Mouse (Mus musculus): Measurements from ENCODE around the gene Frzb.
"Not testable (repeated sequence)": the region's sequence is repeated elsewhere in the genome, so short reads cannot be mapped to it uniquely, and the experiment has no call there.

Gene Frzb

DNA sequence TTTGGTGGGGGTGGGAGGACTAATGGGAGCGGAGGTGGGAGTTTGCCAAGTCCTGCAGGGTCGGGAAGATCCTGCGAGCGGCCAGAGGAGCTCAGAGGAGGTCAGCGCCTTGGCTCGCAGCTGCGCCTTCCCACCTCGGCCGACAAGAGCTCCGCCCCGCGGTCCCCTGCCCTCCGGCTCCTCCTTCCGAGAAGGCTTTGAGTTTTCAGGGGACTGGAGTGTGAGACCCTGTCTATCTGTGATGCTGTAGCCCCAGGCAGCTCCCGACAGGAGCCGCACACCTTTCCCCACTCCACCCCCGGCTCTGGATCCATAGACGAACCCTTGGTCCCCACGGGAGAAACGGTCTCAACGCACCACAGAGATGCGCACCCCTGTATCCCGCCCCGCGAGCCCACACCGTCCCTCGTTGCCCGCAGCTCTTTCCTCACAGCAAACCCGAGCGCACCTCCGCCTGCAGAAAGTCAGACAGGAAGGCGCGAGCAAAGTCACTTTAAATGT is at the start of gene Frzb:
Gene Frzb (minus strand): TSS at position 335 of the 501 bp plus-strand sequence.
- DNase-seq: peak; percentile 79

DNA sequence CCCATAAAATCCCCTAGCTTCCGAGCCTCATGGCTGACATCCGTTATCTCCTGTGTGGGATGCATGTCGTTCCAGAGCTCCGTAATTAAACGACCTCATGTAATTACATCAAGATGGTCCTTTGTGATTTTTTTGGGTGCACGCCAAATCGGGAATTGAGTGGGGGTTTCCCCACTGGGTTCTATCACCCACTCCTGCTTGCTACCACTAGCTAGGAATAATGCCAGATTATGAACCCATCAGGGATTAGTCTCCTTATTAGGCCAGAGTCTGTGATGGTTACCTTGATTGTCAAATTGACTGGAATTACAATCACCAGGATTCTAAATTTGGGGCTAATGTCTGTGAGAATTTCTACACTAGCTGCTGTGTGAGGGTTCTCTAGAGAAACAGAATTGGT is 47.9 kb upstream of the Frzb start:
- DNase-seq: not testable (repeated sequence)

DNA sequence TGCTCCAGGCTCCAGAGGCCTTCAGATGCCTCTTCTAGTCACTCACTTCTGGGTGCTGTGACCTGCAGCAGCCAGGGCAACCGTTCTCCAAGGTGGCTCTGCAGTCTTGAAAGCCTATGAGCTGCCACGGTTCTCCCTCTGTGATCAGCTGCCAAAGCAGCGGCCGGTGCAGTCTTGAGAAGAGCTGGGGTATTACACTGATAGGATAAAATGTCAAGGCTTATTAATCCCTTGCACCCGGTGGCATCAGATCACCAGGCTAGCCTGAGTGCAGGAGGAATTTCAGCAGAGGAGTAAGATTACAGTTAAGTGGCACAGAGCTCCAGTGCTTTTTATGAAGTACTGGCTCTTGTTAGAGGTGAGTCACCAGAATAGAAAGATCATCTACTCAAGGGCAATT is 39.4 kb upstream of the Frzb start:
- no peak for DNase-seq

DNA sequence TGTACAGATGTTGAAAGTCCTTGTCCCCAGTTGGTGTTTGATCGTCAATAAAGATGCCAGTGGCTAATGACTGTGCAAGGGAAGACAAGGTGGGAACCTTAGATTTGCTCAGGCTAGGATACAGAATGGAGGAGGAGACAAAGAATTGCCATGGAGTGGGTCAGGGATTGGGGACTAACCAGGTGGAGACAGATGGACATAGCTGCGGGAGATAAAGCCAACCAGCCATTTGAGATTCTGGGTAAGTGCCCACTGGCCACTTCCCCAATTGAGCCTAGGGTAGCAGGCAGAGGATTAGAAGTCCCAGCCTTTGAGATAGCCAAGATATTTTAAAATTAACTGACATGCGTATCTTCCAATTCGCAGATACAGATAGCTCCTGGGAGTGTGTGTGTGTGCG is 37.5 kb upstream of the Frzb start:
- DNase-seq: peak; percentile 71 to 81

DNA sequence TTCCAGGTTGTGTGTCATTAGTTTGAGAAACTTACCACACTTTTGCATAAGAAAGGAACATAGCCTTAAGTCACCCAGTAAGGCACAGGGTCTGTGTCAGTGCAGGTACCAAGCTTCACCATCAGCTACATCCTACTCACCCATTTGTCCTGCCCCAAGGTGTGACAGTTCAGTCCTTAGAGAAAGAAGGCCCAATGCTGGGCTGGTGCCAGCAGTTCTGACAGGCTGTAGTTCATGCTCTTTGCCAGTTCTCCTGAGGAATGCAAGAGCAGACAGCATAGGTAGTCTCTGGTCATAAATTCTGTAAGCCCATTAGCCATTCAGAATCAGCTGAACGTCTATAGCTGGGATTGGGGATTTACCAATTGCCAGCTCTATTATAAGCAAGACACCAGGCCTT is 28.4 kb upstream of the Frzb start:
- no peak for DNase-seq

DNA sequence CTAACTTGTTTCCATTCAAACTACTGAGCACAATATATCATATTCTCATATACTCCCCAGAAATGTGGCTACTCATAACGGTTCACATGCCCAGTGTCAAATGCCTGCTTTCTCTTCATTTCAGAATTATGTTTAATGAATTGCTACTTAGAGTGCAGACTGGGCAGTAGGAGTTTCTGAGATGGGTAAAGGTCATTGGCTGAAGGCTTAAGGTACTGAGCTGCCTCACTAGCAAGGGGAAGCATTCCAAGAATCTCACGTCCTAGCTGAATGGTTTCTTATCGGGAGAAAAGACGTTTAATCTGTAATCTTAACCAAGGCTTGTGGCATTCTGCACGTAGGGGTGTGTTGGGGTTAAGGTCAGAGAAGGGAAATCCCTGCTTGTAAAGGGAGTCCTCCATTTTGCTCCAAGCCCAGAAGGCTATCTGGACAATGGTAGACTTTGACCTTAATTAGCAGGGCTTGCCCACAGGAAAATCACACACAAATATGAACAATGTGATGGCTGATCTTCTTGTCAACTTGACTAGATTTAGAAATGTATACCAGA is 26.9 kb upstream of the Frzb start:
- no peak for DNase-seq

DNA sequence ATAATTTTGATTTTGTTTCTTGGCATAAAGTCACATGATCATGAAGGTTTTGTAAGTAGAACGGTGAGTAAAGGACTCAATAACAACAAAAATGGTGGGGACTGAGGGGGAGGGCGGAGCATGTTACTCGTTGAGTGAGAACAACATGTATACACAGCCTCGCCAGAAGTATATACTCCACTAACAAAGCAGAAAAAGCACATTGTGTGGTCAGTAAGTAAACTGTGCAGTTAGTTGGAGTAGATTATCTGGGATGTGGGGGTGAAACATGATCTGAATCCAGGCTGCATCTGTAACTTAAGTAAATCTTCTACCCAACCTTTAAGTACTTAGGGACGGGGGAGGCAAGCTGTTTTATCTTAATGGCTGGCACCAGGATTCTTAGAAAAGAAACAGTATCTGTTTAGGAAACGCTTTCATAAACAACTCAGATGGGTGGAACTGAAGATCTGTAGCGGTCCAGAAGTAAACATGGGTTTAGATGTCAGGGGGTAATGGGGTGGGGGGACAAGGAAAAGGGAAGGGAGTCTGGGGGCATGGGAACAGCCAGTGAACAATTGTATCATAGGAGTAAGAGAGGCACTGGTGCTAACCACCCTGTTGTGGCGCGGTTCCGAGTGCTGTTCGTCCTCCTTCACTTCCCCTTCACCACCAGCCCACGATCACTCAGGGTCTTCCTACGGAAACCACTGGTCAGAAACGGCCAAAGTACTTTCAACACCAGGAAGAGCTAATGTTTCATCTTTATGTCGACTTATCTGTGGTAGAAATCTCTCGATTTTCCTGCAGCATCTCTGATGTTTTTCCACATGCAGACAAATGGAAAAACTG is 18.8 kb upstream of the Frzb start:
- no peak for DNase-seq

DNA sequence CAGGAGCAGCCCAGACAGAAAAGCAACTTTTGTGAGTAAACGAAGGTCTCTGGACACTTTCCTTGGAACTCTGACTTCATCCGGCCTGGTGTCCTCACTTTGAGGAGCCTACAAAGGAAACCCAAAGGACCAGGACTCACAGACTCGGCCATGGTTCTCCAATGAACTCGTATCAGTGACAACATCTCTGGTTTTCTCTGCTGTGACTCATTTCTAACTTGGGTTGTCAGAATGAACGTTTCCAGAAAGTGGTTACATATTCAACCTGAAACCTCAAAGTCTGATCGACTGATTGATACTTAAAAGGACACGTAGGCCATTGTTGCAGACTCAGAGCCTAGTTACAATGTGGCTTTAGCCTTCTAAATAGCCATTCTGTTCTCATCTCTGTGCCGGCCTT is 14.4 kb upstream of the Frzb start:
- DNase-seq: no peak

DNA sequence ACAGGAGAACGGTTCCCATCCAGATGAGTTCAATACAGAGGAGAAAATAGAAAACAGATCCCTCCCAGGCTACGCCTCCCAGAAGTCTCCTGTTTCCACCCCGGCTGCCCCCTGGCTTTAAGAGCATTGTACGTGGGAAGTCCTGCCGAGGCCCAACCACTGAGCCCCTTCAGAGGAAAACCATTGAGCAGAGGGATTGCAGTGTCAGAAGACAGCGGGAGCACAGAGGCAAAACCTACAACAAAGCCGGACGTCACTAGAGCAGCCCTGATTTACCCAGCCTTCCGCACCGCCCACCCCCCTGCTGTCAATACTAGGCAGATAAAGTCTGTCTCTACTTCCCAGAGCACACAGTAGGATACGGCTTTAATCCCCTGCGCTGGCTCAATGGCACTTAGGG is 806 bp upstream of the Frzb start:
- peak; percentile 40 to 47 for DNase-seq

DNA sequence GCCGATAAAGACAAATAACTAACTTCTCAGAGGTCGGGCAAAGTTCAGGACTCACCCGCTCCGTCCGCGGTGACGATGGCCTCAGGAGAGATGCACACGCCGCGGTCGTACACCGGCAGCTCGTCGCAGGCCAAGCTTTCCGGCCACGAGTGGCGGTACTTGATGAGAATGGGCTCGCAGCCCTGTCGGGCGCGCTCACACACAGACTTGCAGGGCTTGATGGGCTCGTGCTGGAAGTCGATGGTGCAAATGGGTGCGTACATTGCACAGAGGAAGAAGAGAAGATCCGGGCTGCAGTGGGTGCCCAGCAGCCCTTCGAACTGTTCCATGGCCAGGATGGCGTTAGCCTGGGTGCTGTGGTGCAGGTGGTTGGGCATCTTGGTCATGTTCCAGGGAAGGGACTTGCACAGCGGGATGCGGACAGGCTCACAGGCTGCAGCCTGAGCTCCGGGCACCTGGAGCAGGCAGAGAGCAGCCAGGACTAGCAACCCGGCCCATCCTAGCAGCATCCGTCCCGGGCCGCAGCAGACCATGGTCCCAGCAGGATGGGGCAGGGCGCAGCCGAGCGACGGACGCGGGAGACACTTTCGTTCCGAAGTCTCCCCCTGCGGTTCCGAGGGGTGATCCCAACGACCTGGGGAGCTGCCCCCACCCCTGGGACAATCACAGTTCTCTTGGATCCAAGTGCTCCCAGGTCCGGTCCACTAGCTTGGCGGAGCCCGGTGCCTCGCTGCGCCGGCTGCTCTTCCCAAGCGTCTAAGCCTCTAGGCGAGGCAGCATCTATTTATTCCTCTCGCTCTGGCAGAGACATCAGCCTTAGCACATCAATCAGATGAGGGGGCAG is 895 bp downstream of the Frzb start:
- peak; percentile 70 to 75 for DNase-seq

DNA sequence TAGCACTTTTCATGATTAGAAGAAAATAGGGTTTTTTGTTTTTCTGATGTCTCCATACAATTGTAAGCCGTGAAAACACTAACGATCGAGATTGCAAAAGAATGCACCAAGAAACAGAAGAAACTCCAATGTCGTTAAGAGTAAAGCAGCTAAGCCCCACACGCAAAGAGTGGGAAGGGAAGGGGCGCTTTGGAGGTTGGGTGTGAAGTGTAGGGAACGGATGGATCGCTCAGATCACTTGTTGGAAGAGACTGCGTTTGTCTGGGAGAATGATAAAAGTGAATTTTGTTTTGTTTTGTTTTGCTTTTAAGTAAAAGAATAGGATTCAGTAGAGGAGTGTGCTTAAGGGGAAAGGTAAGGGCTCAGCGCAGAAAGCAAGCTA is 1.5 kb downstream of the Frzb start:
- DNase-seq: no peak

DNA sequence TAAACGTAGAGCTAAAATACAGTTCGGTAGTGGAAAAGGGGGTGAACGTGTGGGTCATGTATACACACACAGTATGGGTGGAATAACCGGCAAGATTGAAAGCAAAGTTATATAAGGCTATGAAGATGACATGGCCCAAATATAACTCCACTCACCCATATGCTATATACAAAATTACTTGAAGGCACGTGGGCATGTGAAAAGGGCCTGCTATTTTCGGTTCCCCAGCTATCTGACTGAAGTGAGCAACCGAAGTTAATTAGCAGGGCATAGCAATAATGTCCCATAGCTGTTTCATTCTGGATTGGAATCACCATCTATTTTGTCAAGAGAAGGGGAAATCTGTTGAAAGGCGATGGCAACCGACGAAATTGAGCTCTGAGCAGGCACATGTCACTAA is 1.9 kb downstream of the Frzb start:
- DNase-seq: no peak

DNA sequence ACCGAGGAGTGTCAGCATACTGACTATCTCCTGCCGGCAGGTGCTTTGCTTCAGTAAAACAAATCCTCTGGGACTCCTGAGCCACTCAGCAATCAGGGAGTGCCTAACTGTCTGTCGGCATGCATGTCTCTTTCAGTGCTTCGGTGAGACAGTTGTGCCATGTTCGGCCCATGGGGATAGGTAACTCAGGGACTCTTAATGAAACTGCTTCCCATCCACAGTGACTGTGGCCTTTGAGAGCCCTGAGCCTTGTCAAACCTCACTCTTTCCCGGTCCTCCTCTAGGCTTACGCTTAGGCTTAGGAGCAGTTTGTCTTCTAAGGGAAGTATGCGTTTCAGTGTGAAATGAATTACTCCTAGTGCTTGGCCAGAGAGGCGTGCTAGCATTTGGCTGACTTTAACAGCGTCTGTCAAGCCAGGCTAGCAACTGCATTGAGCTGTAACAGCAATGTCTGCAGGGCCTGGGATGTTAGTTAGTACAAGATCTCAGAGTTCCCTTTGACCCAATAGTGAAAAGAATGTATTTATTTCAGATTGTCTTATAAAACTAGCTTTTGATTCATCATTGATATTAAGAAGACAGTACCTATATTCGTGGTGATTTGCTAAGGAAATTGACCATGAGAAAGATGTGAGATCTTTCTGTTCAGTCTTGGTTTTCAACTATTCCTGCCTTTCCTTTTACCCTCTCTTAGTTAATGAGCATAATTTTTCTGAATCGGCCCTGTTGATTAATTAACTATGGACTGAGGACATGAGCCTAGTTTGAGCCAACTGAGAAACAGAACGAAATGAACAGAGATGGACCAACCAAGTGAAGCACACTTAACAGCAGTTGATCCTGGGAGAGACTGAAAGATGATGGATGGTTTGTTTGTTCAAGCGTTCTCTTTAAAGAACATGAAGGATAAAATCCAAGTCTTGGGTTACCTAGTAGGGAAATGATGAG is 2.7 kb downstream of the Frzb start:
- DNase-seq: peak; percentile 6

DNA sequence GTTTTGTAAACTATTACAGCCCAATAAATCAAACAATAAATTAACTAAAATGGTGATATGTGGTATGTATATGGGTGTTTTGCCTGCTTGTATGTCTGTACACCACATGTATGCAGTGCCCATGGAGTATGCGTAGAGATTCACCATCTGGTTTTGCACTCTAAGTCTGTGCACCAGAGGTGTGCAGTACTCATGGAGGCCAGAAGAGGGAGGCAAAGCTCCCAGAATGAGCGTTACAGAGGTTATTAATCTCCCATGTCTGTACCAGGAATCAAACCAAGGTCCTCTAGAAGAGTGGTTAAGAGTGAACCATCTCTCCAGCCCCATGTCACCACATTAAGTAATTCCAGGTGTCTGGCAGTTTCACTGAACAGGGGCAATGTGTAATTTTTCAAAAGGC is 3.5 kb downstream of the Frzb start:
- peak in 1 of 2 experiments; percentile 8 for DNase-seq

DNA sequence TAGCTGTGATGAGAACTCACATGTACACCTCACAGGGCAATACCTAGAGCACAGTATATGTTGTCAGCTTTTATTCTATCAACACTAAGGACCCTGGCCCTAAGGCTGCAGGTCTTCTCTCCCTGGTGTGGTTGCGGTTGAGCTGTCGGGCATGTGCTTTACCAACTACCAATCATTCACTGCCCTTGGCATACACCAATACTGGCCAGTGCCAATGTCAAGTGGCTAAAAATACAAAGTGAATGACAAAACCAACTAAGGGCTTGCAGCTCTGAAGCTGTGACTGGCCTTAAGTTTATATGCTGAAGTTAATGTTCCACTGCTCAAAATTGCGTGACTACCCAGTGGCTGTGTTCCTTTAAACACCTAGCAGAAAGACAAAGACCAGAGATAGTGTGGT is 6.0 kb downstream of the Frzb start:
- DNase-seq: no peak

DNA sequence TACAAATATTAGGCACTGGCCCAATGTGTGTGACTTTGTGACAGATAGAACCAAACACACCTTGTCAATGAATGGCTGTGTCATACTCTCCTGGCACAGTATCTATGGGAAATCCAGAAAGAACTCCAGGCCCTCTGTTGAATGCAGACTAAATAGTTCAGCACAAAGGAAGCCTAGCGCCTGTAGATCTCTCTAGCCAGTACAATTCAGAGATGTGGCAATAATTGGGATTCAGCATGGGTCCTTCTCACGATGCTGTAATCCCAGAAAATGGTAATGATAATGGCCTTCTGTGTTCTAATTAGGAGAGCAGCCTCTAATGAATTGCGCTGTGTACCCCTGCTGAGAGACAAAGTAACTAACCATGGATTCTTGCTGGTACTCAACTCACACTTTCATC is 8.6 kb downstream of the Frzb start:
- no peak for DNase-seq

DNA sequence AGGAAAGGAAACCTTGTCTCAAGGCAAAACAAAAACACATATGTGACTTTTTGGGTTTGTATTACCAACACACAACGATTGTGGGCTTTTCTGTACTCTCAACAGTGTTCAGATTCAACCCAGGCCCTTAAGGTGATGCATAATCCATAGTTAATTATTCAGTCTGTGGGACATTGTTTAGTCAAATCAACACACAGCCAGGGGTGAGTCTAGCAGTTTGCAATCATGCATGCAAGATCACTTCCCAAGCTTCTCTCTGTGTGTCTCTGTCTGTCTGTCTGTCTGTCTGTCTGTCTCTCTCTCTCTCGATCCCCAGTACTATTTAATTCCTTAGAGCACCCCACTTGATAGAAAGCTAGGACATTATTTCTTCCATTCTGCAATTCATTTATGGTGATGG is 10.0 kb downstream of the Frzb start:
- no peak for DNase-seq

DNA sequence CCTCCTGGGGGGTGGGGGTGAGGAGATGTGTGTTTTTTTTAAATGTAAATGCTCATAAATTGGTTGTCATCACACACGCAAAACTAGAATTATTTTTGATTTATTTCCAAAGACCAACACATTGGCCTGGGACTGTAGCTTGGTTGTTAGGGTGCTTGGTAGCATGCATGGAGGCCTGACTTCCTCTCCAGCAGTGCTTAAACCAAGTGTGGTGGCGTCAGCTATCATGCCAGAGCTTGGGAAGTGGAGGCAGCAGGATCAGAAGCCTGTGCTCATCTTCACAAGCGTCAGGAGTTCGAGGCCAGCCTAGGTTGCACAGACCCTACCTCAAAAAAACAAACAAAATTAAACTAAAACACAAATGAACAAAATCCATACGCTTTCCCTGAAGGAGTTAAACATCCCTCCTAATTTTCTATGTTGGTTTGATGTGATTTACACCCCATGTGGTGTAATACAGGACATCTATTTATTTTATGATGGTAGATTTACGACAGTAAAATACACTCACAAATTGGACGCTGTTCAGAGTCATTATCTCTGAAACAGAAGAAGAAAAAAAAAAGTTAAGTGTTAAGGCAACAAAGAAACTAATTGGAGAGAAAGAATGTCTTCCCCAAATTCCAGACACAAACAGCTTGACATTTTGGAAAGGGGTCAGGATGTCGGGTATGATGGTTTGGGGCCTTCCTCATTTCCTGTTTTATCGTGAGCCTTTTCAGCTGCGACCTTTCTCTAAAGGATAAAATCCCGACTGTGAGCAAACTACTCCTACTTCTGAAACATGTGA is 12.4 kb downstream of the Frzb start:
- DNase-seq: no peak

DNA sequence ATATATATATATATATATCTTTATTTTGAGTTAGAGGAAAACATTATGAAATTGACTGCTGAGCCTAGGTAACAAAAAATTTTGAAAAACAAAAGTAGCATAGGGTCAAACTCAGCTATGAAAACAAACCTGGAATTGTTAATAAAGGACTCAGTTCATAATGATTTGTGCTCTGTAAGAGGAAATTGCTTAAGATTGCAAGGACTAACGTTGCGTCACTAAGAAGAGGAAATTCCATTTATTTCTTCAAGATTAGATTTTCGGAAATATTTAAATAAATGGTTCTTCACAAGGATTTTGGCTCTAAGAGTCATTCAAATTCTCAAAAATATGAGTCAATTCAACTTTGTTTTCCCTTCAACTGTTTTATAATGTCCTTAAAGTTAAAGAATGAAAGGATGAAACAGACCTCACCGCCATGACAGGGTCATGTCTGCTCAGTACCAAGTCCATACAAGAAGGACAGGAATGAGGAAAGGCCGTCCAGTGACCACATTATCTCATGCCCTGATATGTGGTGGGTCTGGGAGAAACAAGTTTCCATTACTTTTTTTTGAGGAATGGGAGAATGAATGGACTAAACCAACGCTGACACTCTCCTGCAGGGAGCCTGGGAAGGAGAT is 14.1 kb downstream of the Frzb start:
- no peak for DNase-seq

DNA sequence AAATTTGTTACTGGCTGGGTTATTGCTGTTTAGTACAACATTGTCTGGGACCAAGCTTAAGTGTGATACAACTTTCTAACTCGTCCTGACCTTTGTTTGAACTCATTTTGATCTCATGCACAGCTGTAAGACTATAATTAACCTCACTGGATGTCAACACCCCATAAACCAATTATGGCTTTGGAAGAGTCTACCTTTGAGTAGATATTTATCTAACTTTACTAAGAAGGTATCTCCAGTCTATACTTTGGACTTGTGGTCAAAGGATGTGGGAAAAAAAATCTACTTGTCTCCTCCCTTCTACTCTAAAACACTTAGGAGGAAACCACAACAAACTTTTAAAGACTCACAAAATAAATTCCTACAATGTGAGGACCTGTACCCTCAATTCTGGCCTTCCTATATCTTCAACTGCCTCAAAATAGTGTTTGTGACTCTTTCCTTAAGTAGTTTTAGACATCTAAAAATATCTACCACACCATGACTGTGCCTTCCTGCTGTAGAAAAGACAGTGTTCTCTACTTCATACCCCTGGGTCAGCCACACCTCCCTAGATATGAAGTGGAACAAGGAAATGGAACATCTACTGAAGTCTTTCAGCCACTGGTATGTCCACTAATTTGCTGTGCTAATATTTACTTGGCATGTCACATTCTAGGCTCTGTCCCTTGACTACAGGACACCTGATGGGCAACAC is 16.9 kb downstream of the Frzb start:
- no peak for DNase-seq

DNA sequence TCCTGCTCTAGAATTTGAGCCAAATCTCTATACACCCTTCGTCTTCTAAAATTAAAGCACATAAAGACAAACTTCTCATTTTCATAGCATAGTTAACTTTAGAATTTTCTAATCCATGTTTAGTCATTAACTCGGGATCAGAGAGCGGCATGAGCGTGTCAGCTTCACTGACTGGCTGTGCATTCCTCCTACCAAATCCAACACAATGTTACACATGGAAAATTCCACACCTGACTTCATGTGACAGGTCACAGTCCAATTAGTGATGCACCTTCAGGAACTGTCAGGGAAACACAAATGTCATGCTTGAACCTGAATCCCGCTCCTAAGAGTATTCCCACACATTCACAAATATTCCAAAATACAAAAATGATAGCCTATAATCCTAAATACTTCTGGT is 24.3 kb downstream of the Frzb start:
- no peak for DNase-seq
